Mouse (Mus musculus): ENCODE measurements at regions not wholly inside any gene's neighbourhood (a gene's known extent, or its start where the extent isn't known, plus 50 kb on each side); places are given as distances from the start of the nearest gene placed in this dataset.

DNA sequence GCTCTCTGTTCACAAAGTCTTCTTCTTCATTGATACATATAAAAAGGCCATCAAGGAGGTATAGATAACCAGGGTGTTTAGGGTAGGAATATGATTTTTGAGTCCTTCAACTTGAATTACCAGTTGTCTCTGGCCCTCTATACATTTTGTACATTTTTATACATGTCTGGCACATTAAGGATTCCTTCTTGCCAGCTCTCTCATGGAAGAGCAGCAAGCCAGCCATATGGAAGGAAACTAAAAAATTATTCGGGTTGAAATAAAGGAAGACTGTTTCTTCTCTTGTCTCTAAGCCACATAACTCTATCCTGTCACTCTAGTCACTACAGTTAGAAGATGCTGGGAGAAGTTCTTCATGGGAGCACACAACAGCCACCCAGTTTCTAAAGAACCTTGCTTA, 618.0 kb downstream of the Ntrk3 start:
- no peak for TF ChIP-seq CTCF (IDR thresholded peaks at IDR 0.05; ENCODE audit: low read depth)
- TF ChIP-seq EP300 (IDR thresholded peaks at IDR 0.05; ENCODE audit: low read depth) = no peak

All from heart, postnatal 0 days (tissue).